Mouse (Mus musculus) forebrain, embryonic 13.5 days (tissue): Measurements from ENCODE around the gene Mttp. TPM values are rescaled to one million over a fixed set of nuclear protein-coding genes. Genes with fewer than 3 reads are reported as not detected.

Source experiments
- ATAC-seq: fragments of 200-750 bp; cut with Nextera tagmentation; 2 replicates; pipeline ENCODE4 v1.8.0; 2017
- H3K27ac ChIP-seq: fragments of 300-500 bp; sonication (generic); 2 replicates; pipeline ENCODE4 v1.5.1; 2015; ENCODE audit warnings: inconsistent platforms, mild to moderate bottlenecking, moderate library complexity
- H3K27me3 ChIP-seq: fragments of 300-500 bp; sonication (generic); 2 replicates; pipeline ENCODE4 v1.6.1; 2015; ENCODE audit warnings: mild to moderate bottlenecking, inconsistent platforms
- H3K36me3 ChIP-seq: fragments of 300-500 bp; sonication (generic); 2 replicates; pipeline ENCODE4 v1.6.1; 2015; ENCODE audit warnings: mild to moderate bottlenecking, inconsistent platforms; ENCODE audit not compliant: poor library complexity, severe bottlenecking
- H3K4me1 ChIP-seq: fragments of 300-500 bp; sonication (generic); 2 replicates; pipeline ENCODE4 v1.6.1; 2015; ENCODE audit warnings: inconsistent platforms
- H3K4me2 ChIP-seq: fragments of 300-500 bp; sonication (generic); 2 replicates; pipeline ENCODE4 v1.6.1; 2015; ENCODE audit warnings: inconsistent platforms, mild to moderate bottlenecking, moderate library complexity
- H3K4me3 ChIP-seq: fragments of 300-500 bp; sonication (generic); 2 replicates; pipeline ENCODE4 v1.5.1; 2015; ENCODE audit warnings: mild to moderate bottlenecking, inconsistent platforms
- H3K9ac ChIP-seq: fragments of 300-500 bp; sonication (generic); 2 replicates; pipeline ENCODE4 v1.6.1; 2015; ENCODE audit warnings: mild to moderate bottlenecking, inconsistent platforms
- H3K9me3 ChIP-seq: fragments of 300-500 bp; sonication (generic); replicated peaks from 2 replicates; pipeline ENCODE4 v1.6.1; 2016; ENCODE audit warnings: inconsistent platforms
- whole genome bisulfite sequencing: fragments of 180-500 bp; shearing (Covaris S2); methylation state at CpG from one replicate; pipeline ENCODE4 v1.1.7; 2015; 5-methylcytosine and 5-hydroxymethylcytosine counted together
- polyA plus RNA-seq: library from polyadenylated mRNA; unstranded; fragments of >200 nt; fragmentation: Nextera tagmentation; extraction: Ambion mirVana; gene quantifications from 2 replicates; pipeline ENCODE4 v1.2.1, GENCODE M21; 2015

Mttp gene
- polyA plus RNA-seq, 1 experiment from 2014 or later = 11.6 TPM

- H3K27ac ChIP-seq = no peak overlapping the region
- H3K9me3 ChIP-seq = no peaks in the 10 kb centered on the region
- no peak overlapping the region for H3K9ac ChIP-seq
- H3K4me3 ChIP-seq = no peak overlapping the region
- H3K4me1 ChIP-seq = peaks cover 12% of the 10 kb centered on the region
- no peak for ATAC-seq
- no peak overlapping the region for H3K4me2 ChIP-seq
- H3K27me3 ChIP-seq = no peaks in the 10 kb centered on the region
- H3K36me3 ChIP-seq = no peaks in the 10 kb centered on the region
- 93% methylated on average over 7 of the region's 7 CpGs for WGBS
Observed at GRCm38 (mm10) chr3:138060429-138060828, 84.3 kb downstream of the Mttp start.

GRCm38 (mm10) chr3:138058226-138058625 is 86.5 kb downstream of the Mttp start:
- WGBS = 50% methylated on average over 4 of the region's 4 CpGs
- H3K27ac ChIP-seq = no peak overlapping the region
- H3K27me3 ChIP-seq = no peaks in the 10 kb centered on the region
- H3K4me3 ChIP-seq = no peak overlapping the region
- no peaks in the 10 kb centered on the region for H3K4me1 ChIP-seq
- no peak for ATAC-seq
- H3K9ac ChIP-seq = no peak overlapping the region
- H3K36me3 ChIP-seq = no peaks in the 10 kb centered on the region
- H3K9me3 ChIP-seq = no peaks in the 10 kb centered on the region
- H3K4me2 ChIP-seq = no peak overlapping the region

GRCm38 (mm10) chr3:138056976-138057375 is 87.8 kb downstream of the Mttp start:
- Histone ChIP-seq H3K36me3 (no peaks in the 10 kb centered on the region), H3K9me3 (no peaks in the 10 kb centered on the region), H3K4me1 (no peaks in the 10 kb centered on the region), H3K27me3 (no peaks in the 10 kb centered on the region), H3K4me2 (no peak overlapping the region), H3K4me3 (no peak overlapping the region), H3K9ac (no peak overlapping the region), H3K27ac (no peak overlapping the region)
- WGBS = 79% methylated on average over 7 of the region's 7 CpGs
- ATAC-seq = no peak

- Histone ChIP-seq H3K4me3 (no peak overlapping the region), H3K4me1 (no peaks in the 10 kb centered on the region), H3K9ac (no peak overlapping the region), H3K36me3 (no peaks in the 10 kb centered on the region), H3K9me3 (no peaks in the 10 kb centered on the region), H3K27me3 (no peaks in the 10 kb centered on the region), H3K4me2 (no peak overlapping the region), H3K27ac (no peak overlapping the region)
- ATAC-seq = no peak
- 59% methylated on average over 4 of the region's 4 CpGs for WGBS
Observed at GRCm38 (mm10) chr3:138053969-138054368, 90.8 kb downstream of the Mttp start.

GRCm38 (mm10) chr3:138051431-138051830 is 93.3 kb downstream of the Mttp start:
- Histone ChIP-seq H3K4me3 (no peak overlapping the region), H3K27ac (no peak overlapping the region), H3K4me2 (no peak overlapping the region), H3K9ac (no peak overlapping the region), H3K27me3 (no peaks in the 10 kb centered on the region), H3K36me3 (no peaks in the 10 kb centered on the region), H3K4me1 (no peaks in the 10 kb centered on the region), H3K9me3 (no peaks in the 10 kb centered on the region)
- WGBS = 79% methylated on average over 3 of the region's 3 CpGs
- ATAC-seq = no peak

- 95% methylated on average over 11 of the region's 11 CpGs for WGBS
- H3K4me2 ChIP-seq = no peak overlapping the region
- ATAC-seq = no peak
Observed at GRCm38 (mm10) chr3:138050772-138051171, 94.0 kb downstream of the Mttp start.

GRCm38 (mm10) chr3:138049555-138049954 is 95.2 kb downstream of the Mttp start:
- no peaks in the 10 kb centered on the region for H3K4me1 ChIP-seq
- no peak for ATAC-seq
- no peaks in the 10 kb centered on the region for H3K36me3 ChIP-seq
- H3K4me3 ChIP-seq = no peak overlapping the region
- H3K4me2 ChIP-seq = no peak overlapping the region
- WGBS = 93% methylated on average over 6 of the region's 6 CpGs
- no peaks in the 10 kb centered on the region for H3K9me3 ChIP-seq
- no peaks in the 10 kb centered on the region for H3K27me3 ChIP-seq
- no peak overlapping the region for H3K27ac ChIP-seq
- no peak overlapping the region for H3K9ac ChIP-seq

More at GRCm38 (mm10) chr3:138050772-138051171, 94.0 kb downstream of the Mttp start:
- H3K4me3 ChIP-seq = no peak overlapping the region
- H3K9me3 ChIP-seq = no peaks in the 10 kb centered on the region
- H3K4me1 ChIP-seq = no peaks in the 10 kb centered on the region
- H3K9ac ChIP-seq = no peak overlapping the region
- H3K27me3 ChIP-seq = no peaks in the 10 kb centered on the region
- H3K36me3 ChIP-seq = no peaks in the 10 kb centered on the region
- no peak overlapping the region for H3K27ac ChIP-seq

- Histone ChIP-seq H3K9ac (no peak overlapping the region), H3K4me3 (no peak overlapping the region)
- 76% methylated on average over 7 of the region's 7 CpGs for WGBS
Observed at GRCm38 (mm10) chr3:138043316-138043715, 101.5 kb downstream of the Mttp start.

GRCm38 (mm10) chr3:138041591-138042301 is 103.0 kb downstream of the Mttp start:
- Histone ChIP-seq H3K9me3 (0 out of 2 replicates have a peak, but pooled peaks cover 2% of the 10 kb centered on the region), H3K9ac (no peak overlapping the region), H3K27ac (no peak overlapping the region), H3K4me1 (0 out of 2 replicates have a peak, but pooled peaks cover 4% of the 10 kb centered on the region), H3K36me3 (no peaks in the 10 kb centered on the region), H3K4me3 (no peak overlapping the region), H3K4me2 (no peak overlapping the region), H3K27me3 (no peaks in the 10 kb centered on the region)
- WGBS = 58% methylated on average over 3 of the region's 3 CpGs
- no peak for ATAC-seq

More at GRCm38 (mm10) chr3:138043316-138043715, 101.5 kb downstream of the Mttp start:
- no peak for ATAC-seq
- no peak overlapping the region for H3K27ac ChIP-seq
- no peak overlapping the region for H3K4me2 ChIP-seq
- 0 out of 2 replicates have a peak, but pooled peaks cover 4% of the 10 kb centered on the region for H3K4me1 ChIP-seq
- no peaks in the 10 kb centered on the region for H3K9me3 ChIP-seq
- no peaks in the 10 kb centered on the region for H3K36me3 ChIP-seq
- H3K27me3 ChIP-seq = no peaks in the 10 kb centered on the region

GRCm38 (mm10) chr3:138040938-138041337 is 103.8 kb downstream of the Mttp start:
- ATAC-seq = no peak
- Histone ChIP-seq H3K9me3 (0 out of 2 replicates have a peak, but pooled peaks cover 2% of the 10 kb centered on the region), H3K4me1 (0 out of 2 replicates have a peak, but pooled peaks cover 4% of the 10 kb centered on the region), H3K27me3 (no peaks in the 10 kb centered on the region), H3K4me2 (no peak overlapping the region), H3K27ac (no peak overlapping the region), H3K9ac (no peak overlapping the region), H3K4me3 (no peak overlapping the region), H3K36me3 (no peaks in the 10 kb centered on the region)
- WGBS = 82% methylated on average over 2 of the region's 2 CpGs
